Mouse (Mus musculus) heart, embryonic 14.5 days (tissue): ENCODE measurements around the gene Tktl1. TPM values are rescaled to one million over a fixed set of nuclear protein-coding genes. Genes with fewer than 3 reads are reported as not detected.

Experiments used
- ATAC-seq: fragments of 200-750 bp; cut with Nextera tagmentation; 2 replicates; pipeline ENCODE4 v1.8.0; 2017; ENCODE audit warnings: low read depth, moderate TSS enrichment; ENCODE audit not compliant: insufficient number of reproducible peaks, insufficient read depth, low FRiP score
- H3K27ac ChIP-seq, 2 experiments: fragments of 200-500 bp in 1 of 2; fragments of 300-500 bp in 1 of 2; sonication (generic) in 1 of 2; replicated peaks in 1 of 2; 2 replicates each; pipeline ENCODE4 v1.5.1; 2012 to 2014; ENCODE audit warnings: low read depth in 2 of 2, low read length in 2 of 2, control low read depth in 1 of 2, mild to moderate bottlenecking in 1 of 2, mixed read lengths in 1 of 2; ENCODE audit not compliant: control insufficient read depth in 1 of 2, insufficient read depth in 1 of 2
- H3K27me3 ChIP-seq: fragments of 300-500 bp; sonication (generic); 2 replicates; pipeline ENCODE4 v1.6.1; 2014; ENCODE audit warnings: mild to moderate bottlenecking, low read length, control low read depth; ENCODE audit not compliant: control insufficient read depth, insufficient read depth
- H3K36me3 ChIP-seq: fragments of 300-500 bp; sonication (generic); 2 replicates; pipeline ENCODE4 v1.6.1; 2014; ENCODE audit warnings: mild to moderate bottlenecking, control low read depth, low read length, mixed read lengths; ENCODE audit not compliant: control insufficient read depth, insufficient read depth
- H3K4me1 ChIP-seq, 2 experiments: fragments of 200-500 bp in 1 of 2; fragments of 300-500 bp in 1 of 2; sonication (generic) in 1 of 2; 2 replicates each; pipeline ENCODE4 v1.6.1; 2012 to 2014; ENCODE audit warnings: low read length in 2 of 2, control low read depth in 1 of 2, mixed read lengths in 1 of 2; ENCODE audit not compliant: control insufficient read depth in 2 of 2, insufficient read depth in 2 of 2
- H3K4me2 ChIP-seq: fragments of 300-500 bp; sonication (generic); 2 replicates; pipeline ENCODE4 v1.6.1; 2014; ENCODE audit warnings: mild to moderate bottlenecking, low read length
- H3K4me3 ChIP-seq, 2 experiments: fragments of 200-500 bp in 1 of 2; fragments of 300-500 bp in 1 of 2; sonication (generic) in 1 of 2; 2 replicates each; pipeline ENCODE4 v1.5.1; 2012 to 2014; ENCODE audit warnings: low read length in 2 of 2, mild to moderate bottlenecking in 2 of 2, control low read depth in 1 of 2, low read depth in 1 of 2, moderate library complexity in 1 of 2; ENCODE audit not compliant: control insufficient read depth in 1 of 2, insufficient read depth in 1 of 2
- H3K9ac ChIP-seq: fragments of 300-500 bp; sonication (generic); 2 replicates; pipeline ENCODE4 v1.6.1; 2014; ENCODE audit warnings: mild to moderate bottlenecking, low read length
- H3K9me3 ChIP-seq: fragments of 300-500 bp; sonication (generic); 2 replicates; pipeline ENCODE4 v1.6.1; 2016; ENCODE audit warnings: low read length, control low read depth; ENCODE audit not compliant: control insufficient read depth
- WGBS: fragments of 180-500 bp; shearing (Covaris S2); extraction: QIAGEN DNeasy Blood & Tissue Kit; methylation state at CpG from one replicate; pipeline ENCODE4 v1.1.7; 2014; 5-methylcytosine and 5-hydroxymethylcytosine counted together
- polyA plus RNA-seq: library from polyadenylated mRNA; unstranded; fragments of >200 nt; fragmentation: Nextera tagmentation; extraction: Ambion mirVana; gene quantifications from 2 replicates; pipeline ENCODE4 v1.2.1, GENCODE M21; 2014

The Tktl1 gene
- polyA plus RNA-seq, 1 experiment from 2014 or later, result 0.14 TPM

- Histone ChIP-seq H3K27me3 (no peaks in the 10 kb centered on the region), H3K4me2 (no peak overlapping the region), H3K27ac (no peak overlapping the region), H3K36me3 (peaks cover 96% of the 10 kb centered on the region), H3K9ac (no peak overlapping the region), H3K4me3 (no peak overlapping the region), H3K9me3 (no peaks in the 10 kb centered on the region), H3K4me1 (no peaks in the 10 kb centered on the region)
- 89% methylated on average over 5 of the region's 5 CpGs for WGBS
- no peak for ATAC-seq
These were observed 56.1 kb downstream of the Tktl1 start for GRCm38 (mm10) chrX:74233196-74233595.

GRCm38 (mm10) chrX:74240332-74240731 lies 63.3 kb downstream of the Tktl1 start:
- no peaks in the 10 kb centered on the region for H3K27me3 ChIP-seq
- no peaks in the 10 kb centered on the region for H3K9me3 ChIP-seq
- no peaks in the 10 kb centered on the region for H3K4me1 ChIP-seq
- 87% methylated on average over 4 of the region's 4 CpGs for WGBS
- H3K27ac ChIP-seq, result no peak overlapping the region
- H3K4me2 ChIP-seq, result no peak overlapping the region
- no peak overlapping the region for H3K4me3 ChIP-seq
- no peak for ATAC-seq
- no peak overlapping the region for H3K9ac ChIP-seq
- H3K36me3 ChIP-seq, result peaks cover 80% of the 10 kb centered on the region

- WGBS, result 80% methylated on average over 2 of the region's 2 CpGs
- no peak for ATAC-seq
These were observed 66.3 kb downstream of the Tktl1 start for GRCm38 (mm10) chrX:74243396-74243795.

GRCm38 (mm10) chrX:74243807-74244206 lies 66.7 kb downstream of the Tktl1 start:
- ATAC-seq, result no peak
- Histone ChIP-seq H3K36me3 (peaks cover 49% of the 10 kb centered on the region), H3K4me1 (no peaks in the 10 kb centered on the region), H3K9me3 (no peaks in the 10 kb centered on the region), H3K9ac (peak overlapping the region; percentile 72), H3K4me2 (peak overlapping the region; percentile 74), H3K27ac (peak overlapping the region; percentile 76 to 95), H3K4me3 (peak overlapping the region; percentile 44 to 58), H3K27me3 (no peaks in the 10 kb centered on the region)
- WGBS, result 58% methylated on average over 3 of the region's 3 CpGs

More at GRCm38 (mm10) chrX:74243396-74243795, 66.3 kb downstream of the Tktl1 start:
- Histone ChIP-seq H3K36me3 (peaks cover 53% of the 10 kb centered on the region), H3K27ac (peak overlapping the region in 1 of 2 experiments; percentile 95; a peak in 1 of 4 replicates), H3K9me3 (no peaks in the 10 kb centered on the region), H3K4me3 (peak overlapping the region in 1 of 2 experiments; percentile 58; a peak in 2 of 4 replicates), H3K4me1 (no peaks in the 10 kb centered on the region), H3K9ac (peak overlapping the region; percentile 72), H3K4me2 (peak overlapping the region; percentile 74), H3K27me3 (no peaks in the 10 kb centered on the region)

- peak; percentile 49 for ATAC-seq
- H3K36me3 ChIP-seq, result peaks cover 41% of the 10 kb centered on the region
- H3K27me3 ChIP-seq, result no peaks in the 10 kb centered on the region
- H3K4me1 ChIP-seq, result no peaks in the 10 kb centered on the region
- 28% methylated on average over 3 of the region's 3 CpGs for WGBS
- no peaks in the 10 kb centered on the region for H3K9me3 ChIP-seq
- H3K4me2 ChIP-seq, result peak overlapping the region; percentile 74
- H3K9ac ChIP-seq, result peak overlapping the region; percentile 85
- peak overlapping the region; percentile 58 to 95 for H3K4me3 ChIP-seq
- H3K27ac ChIP-seq, result peak overlapping the region; percentile 95 to 99
These were observed 67.6 kb downstream of the Tktl1 start for GRCm38 (mm10) chrX:74244614-74245083.

GRCm38 (mm10) chrX:74245107-74245506 lies 68.0 kb downstream of the Tktl1 start:
- Histone ChIP-seq H3K27ac (peak overlapping the region; percentile 95 to 99), H3K4me1 (no peaks in the 10 kb centered on the region), H3K9ac (peak overlapping the region; percentile 85), H3K4me3 (peak overlapping the region; percentile 58 to 95), H3K4me2 (peak overlapping the region; percentile 74), H3K27me3 (no peaks in the 10 kb centered on the region), H3K9me3 (no peaks in the 10 kb centered on the region), H3K36me3 (peaks cover 36% of the 10 kb centered on the region)
- no peak for ATAC-seq
- 19% methylated on average over 1 of the region's 1 CpGs for WGBS

- WGBS, result 26% methylated on average over 21 of the region's 21 CpGs
- Histone ChIP-seq H3K36me3 (peaks cover 31% of the 10 kb centered on the region), H3K27me3 (no peaks in the 10 kb centered on the region), H3K9ac (peak overlapping the region; percentile 85), H3K4me2 (peak overlapping the region; percentile 74), H3K4me1 (no peaks in the 10 kb centered on the region), H3K9me3 (no peaks in the 10 kb centered on the region), H3K4me3 (peak overlapping the region; percentile 58 to 95), H3K27ac (peak overlapping the region; percentile 95 to 99)
- peak; percentile 54 for ATAC-seq
These were observed 68.6 kb downstream of the Tktl1 start for GRCm38 (mm10) chrX:74245687-74246086.

GRCm38 (mm10) chrX:74246213-74246681 lies 69.2 kb downstream of the Tktl1 start:
- 16% methylated on average over 38 of the region's 38 CpGs for WGBS
- peak; percentile 81 for ATAC-seq
- H3K36me3 ChIP-seq, result peaks cover 25% of the 10 kb centered on the region
- peak overlapping the region; percentile 58 to 95 for H3K4me3 ChIP-seq
- no peaks in the 10 kb centered on the region for H3K9me3 ChIP-seq
- no peaks in the 10 kb centered on the region for H3K27me3 ChIP-seq
- peak overlapping the region; percentile 95 to 99 for H3K27ac ChIP-seq
- H3K4me1 ChIP-seq, result no peaks in the 10 kb centered on the region
- peak overlapping the region; percentile 74 for H3K4me2 ChIP-seq
- peak overlapping the region; percentile 85 for H3K9ac ChIP-seq
